Mouse (Mus musculus) midbrain, embryonic 10.5 days (tissue): ENCODE measurements around the gene Gpr182. TPM values are rescaled to one million over a fixed set of nuclear protein-coding genes. Genes with fewer than 3 reads are reported as not detected.
"Not testable (repeated sequence)": the region's sequence is repeated elsewhere in the genome, so short reads cannot be mapped to it uniquely, and the experiment has no call there.

Source experiments
- DNase-seq: peaks from one replicate; pipeline ENCODE4 v3.0.0-alpha.2; 2017; ENCODE audit warnings: low spot score
- H3K27ac ChIP-seq: fragments of 300-500 bp; sonication (generic); replicated peaks from 2 replicates; pipeline ENCODE4 v1.5.1; 2016; ENCODE audit warnings: mild to moderate bottlenecking
- H3K27me3 ChIP-seq: fragments of 300-500 bp; sonication (generic); 2 replicates; pipeline ENCODE4 v1.6.1; 2016; ENCODE audit warnings: low read depth, mild to moderate bottlenecking; ENCODE audit not compliant: poor library complexity, severe bottlenecking
- H3K36me3 ChIP-seq: fragments of 300-500 bp; sonication (generic); 2 replicates; pipeline ENCODE4 v1.6.1; 2016; ENCODE audit warnings: mild to moderate bottlenecking, moderate library complexity
- H3K4me1 ChIP-seq: fragments of 300-500 bp; sonication (generic); 2 replicates; pipeline ENCODE4 v1.6.1; 2016
- H3K4me3 ChIP-seq: fragments of 300-500 bp; sonication (generic); 2 replicates; pipeline ENCODE4 v1.5.1; 2016; ENCODE audit warnings: mild to moderate bottlenecking, moderate library complexity
- H3K9me3 ChIP-seq: fragments of 300-500 bp; sonication (generic); replicated peaks from 2 replicates; pipeline ENCODE4 v1.6.1; 2016; ENCODE audit warnings: mild to moderate bottlenecking
- WGBS: fragments of 180-500 bp; shearing (Covaris S2); methylation state at CpG from one replicate; pipeline ENCODE4 v1.1.7; 2016; 5-methylcytosine and 5-hydroxymethylcytosine counted together
- polyA plus RNA-seq: library from polyadenylated mRNA; unstranded; fragments of >200 nt; fragmentation: Nextera tagmentation; extraction: Ambion mirVana; gene quantifications from 2 replicates; pipeline ENCODE4 v1.2.1, GENCODE M21; 2016

Gene Gpr182
- 0.32 and 0.40 TPM in 2 replicates for polyA plus RNA-seq

- no peak within 1 kb of the TSS for H3K4me3 ChIP-seq
- no peak within 1 kb of the TSS for H3K27ac ChIP-seq
- no peak for DNase-seq
- peaks cover 26% of the 10 kb centered on the region for H3K36me3 ChIP-seq
- H3K27me3 ChIP-seq: peaks cover 7% of the 10 kb centered on the region
- peaks cover 26% of the 10 kb centered on the region for H3K4me1 ChIP-seq
- H3K9me3 ChIP-seq: no peaks in the 10 kb centered on the region
- WGBS: 61% methylated on average over 8 of the region's 8 CpGs
These were observed at the start of gene Gpr182 for GRCm38 (mm10) chr10:127751548-127751947. Gene Gpr182 (minus strand): TSS chr10:127751732.

- Histone ChIP-seq H3K36me3 (no peaks in the 10 kb centered on the region), H3K4me3 (no peak within 1 kb of the TSS), H3K27me3 (no peaks in the 10 kb centered on the region), H3K27ac (no peak within 1 kb of the TSS), H3K4me1 (0 out of 2 replicates have a peak, but pooled peaks cover 4% of the 10 kb centered on the region), H3K9me3 (no peaks in the 10 kb centered on the region)
- WGBS: 90% methylated on average over 6 of the region's 6 CpGs
- no peak for DNase-seq
These were observed 49.4 kb upstream of the Gpr182 start, which contains the start of gene Rdh16 for GRCm38 (mm10) chr10:127800891-127801290. Gene Rdh16 (plus strand): TSS chr10:127801152.

GRCm38 (mm10) chr10:127799295-127799694 is 47.8 kb upstream of the Gpr182 start:
- 83% methylated on average over 1 of the region's 1 CpGs for WGBS
- no peak overlapping the region for H3K27ac ChIP-seq
- H3K36me3 ChIP-seq: no peaks in the 10 kb centered on the region
- H3K4me3 ChIP-seq: no peak overlapping the region
- 0 out of 2 replicates have a peak, but pooled peaks cover under 1% of the 10 kb centered on the region for H3K4me1 ChIP-seq
- no peak for DNase-seq
- no peaks in the 10 kb centered on the region for H3K9me3 ChIP-seq
- H3K27me3 ChIP-seq: no peaks in the 10 kb centered on the region

GRCm38 (mm10) chr10:127785411-127785810 is 33.9 kb upstream of the Gpr182 start:
- H3K9me3 ChIP-seq, H3K27me3 ChIP-seq, H3K27ac ChIP-seq, DNase-seq, H3K4me1 ChIP-seq, H3K4me3 ChIP-seq, H3K36me3 ChIP-seq: not testable (repeated sequence)
- 86% methylated on average over 1 of the region's 1 CpGs for WGBS

- H3K27me3 ChIP-seq, H3K4me1 ChIP-seq, H3K4me3 ChIP-seq, H3K36me3 ChIP-seq, DNase-seq, H3K27ac ChIP-seq, H3K9me3 ChIP-seq: not testable (repeated sequence)
- 96% methylated on average over 17 of the region's 17 CpGs for WGBS
These were observed 30.8 kb upstream of the Gpr182 start for GRCm38 (mm10) chr10:127782321-127782720.

- no peak within 1 kb of the TSS for H3K4me3 ChIP-seq
- no peaks in the 10 kb centered on the region for H3K27me3 ChIP-seq
- no peaks in the 10 kb centered on the region for H3K4me1 ChIP-seq
- no peak for DNase-seq
- no peak within 1 kb of the TSS for H3K27ac ChIP-seq
- no peaks in the 10 kb centered on the region for H3K9me3 ChIP-seq
- 83% methylated on average over 2 of the region's 2 CpGs for whole genome bisulfite sequencing
- no peaks in the 10 kb centered on the region for H3K36me3 ChIP-seq
These were observed 24.5 kb upstream of the Gpr182 start, which contains the start of gene Rdh9 for GRCm38 (mm10) chr10:127776011-127776410. Gene Rdh9 (plus strand): TSS chr10:127776386.

GRCm38 (mm10) chr10:127766564-127766963 is 15.0 kb upstream of the Gpr182 start:
- H3K36me3 ChIP-seq: no peaks in the 10 kb centered on the region
- 85% methylated on average over 1 of the region's 1 CpGs for WGBS
- DNase-seq: no peak

GRCm38 (mm10) chr10:127763914-127764680 is 12.6 kb upstream of the Gpr182 start:
- H3K27me3 ChIP-seq: no peaks in the 10 kb centered on the region
- H3K4me1 ChIP-seq: no peaks in the 10 kb centered on the region
- no peaks in the 10 kb centered on the region for H3K9me3 ChIP-seq
- no peak overlapping the region for H3K4me3 ChIP-seq
- 77% methylated on average over 12 of the region's 12 CpGs for WGBS
- no peak for DNase-seq
- H3K27ac ChIP-seq: no peak overlapping the region
- H3K36me3 ChIP-seq: no peaks in the 10 kb centered on the region

More at GRCm38 (mm10) chr10:127766564-127766963, 15.0 kb upstream of the Gpr182 start:
- no peaks in the 10 kb centered on the region for H3K27me3 ChIP-seq
- H3K9me3 ChIP-seq: no peaks in the 10 kb centered on the region
- H3K4me3 ChIP-seq: no peak overlapping the region
- H3K4me1 ChIP-seq: no peaks in the 10 kb centered on the region
- H3K27ac ChIP-seq: no peak overlapping the region

- H3K27me3 ChIP-seq, H3K9me3 ChIP-seq, H3K4me3 ChIP-seq, H3K36me3 ChIP-seq, H3K27ac ChIP-seq, H3K4me1 ChIP-seq, DNase-seq: not testable (repeated sequence)
- 86% methylated on average over 10 of the region's 10 CpGs for WGBS
These were observed 11.4 kb upstream of the Gpr182 start for GRCm38 (mm10) chr10:127762926-127763325.

GRCm38 (mm10) chr10:127759181-127760110 is 7.9 kb upstream of the Gpr182 start, which contains the start of the genes Rdh1 and Rdh16f1:
Gene Rdh1 (plus strand): TSS chr10:127759721.
Gene Rdh16f1 (plus strand): TSS chr10:127759787.
- Histone ChIP-seq H3K4me1 (no peaks in the 10 kb centered on the region), H3K27me3 (no peaks in the 10 kb centered on the region)
- WGBS: 80% methylated on average over 9 of the region's 9 CpGs

GRCm38 (mm10) chr10:127755770-127756468 is 4.4 kb upstream of the Gpr182 start:
- H3K4me1 ChIP-seq: no peaks in the 10 kb centered on the region
- no peaks in the 10 kb centered on the region for H3K36me3 ChIP-seq
- 45% methylated on average over 18 of the region's 18 CpGs for WGBS
- no peak for DNase-seq
- peak overlapping the region; percentile 27 for H3K4me3 ChIP-seq
- H3K27ac ChIP-seq: no peak overlapping the region; the same call in 1 of the 2 replicates
- no peaks in the 10 kb centered on the region for H3K9me3 ChIP-seq
- no peaks in the 10 kb centered on the region for H3K27me3 ChIP-seq

More at GRCm38 (mm10) chr10:127759181-127760110, 7.9 kb upstream of the Gpr182 start, which contains the start of the genes Rdh1 and Rdh16f1:
- no peak for DNase-seq
- no peaks in the 10 kb centered on the region for H3K9me3 ChIP-seq
- no peak within 1 kb of the TSS for H3K4me3 ChIP-seq
- no peaks in the 10 kb centered on the region for H3K36me3 ChIP-seq
- no peak within 1 kb of the TSS for H3K27ac ChIP-seq

GRCm38 (mm10) chr10:127755246-127755645 is 3.7 kb upstream of the Gpr182 start:
- Histone ChIP-seq H3K9me3 (no peaks in the 10 kb centered on the region), H3K4me1 (peaks cover 3% of the 10 kb centered on the region; the same call in 1 of the 2 replicates), H3K27me3 (0 out of 2 replicates have a peak, but pooled peaks cover under 1% of the 10 kb centered on the region), H3K4me3 (no peak overlapping the region), H3K27ac (no peak overlapping the region), H3K36me3 (no peaks in the 10 kb centered on the region)
- 78% methylated on average over 3 of the region's 3 CpGs for WGBS
- DNase-seq: no peak
